Mouse (Mus musculus): ENCODE results near the gene Rhcg. TPM values are rescaled to one million over a fixed set of nuclear protein-coding genes. Genes with fewer than 3 reads are reported as not detected.
A peak's percentile ranks its signal among the peaks of the same experiment; 100 is the strongest.

Rhcg gene
- polyA plus RNA-seq, 1 experiment = 4.6 TPM

DNA sequence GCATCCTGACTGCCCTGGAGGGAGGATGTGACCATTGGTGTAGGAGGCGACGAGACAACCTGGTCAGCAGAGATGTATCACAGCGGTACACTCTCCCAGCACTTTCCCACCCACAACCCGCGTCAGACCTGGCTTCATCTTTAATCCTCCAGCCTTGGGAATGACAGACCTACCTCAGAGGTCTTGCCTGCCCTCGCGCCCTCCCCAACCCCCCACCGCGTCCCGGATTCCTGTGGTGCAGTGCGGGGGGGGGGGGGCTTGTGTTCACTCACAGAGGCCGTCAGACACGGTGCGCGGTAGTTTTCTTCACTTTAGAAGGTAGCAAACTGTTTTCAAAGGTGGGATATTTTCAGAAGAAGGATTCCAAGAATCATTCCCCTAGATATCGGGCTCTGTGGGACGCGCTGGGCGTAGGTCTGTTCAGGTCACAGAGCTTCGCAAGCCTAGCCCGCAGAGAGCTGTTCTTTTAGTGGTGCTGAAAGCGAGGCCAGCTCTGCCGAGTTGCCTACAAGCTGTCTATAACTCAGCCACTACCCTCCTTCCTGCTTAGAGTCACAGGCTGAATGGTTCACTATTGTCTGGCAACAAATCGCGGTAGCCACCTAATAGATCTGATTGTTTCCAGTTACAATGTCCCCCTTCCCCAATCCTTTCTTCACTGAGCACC, 62.0 kb downstream of the Rhcg start:
- no peak for DNase-seq (ENCODE audit: extremely low spot score in 1 of 2, low spot score in 1 of 2)

DNA sequence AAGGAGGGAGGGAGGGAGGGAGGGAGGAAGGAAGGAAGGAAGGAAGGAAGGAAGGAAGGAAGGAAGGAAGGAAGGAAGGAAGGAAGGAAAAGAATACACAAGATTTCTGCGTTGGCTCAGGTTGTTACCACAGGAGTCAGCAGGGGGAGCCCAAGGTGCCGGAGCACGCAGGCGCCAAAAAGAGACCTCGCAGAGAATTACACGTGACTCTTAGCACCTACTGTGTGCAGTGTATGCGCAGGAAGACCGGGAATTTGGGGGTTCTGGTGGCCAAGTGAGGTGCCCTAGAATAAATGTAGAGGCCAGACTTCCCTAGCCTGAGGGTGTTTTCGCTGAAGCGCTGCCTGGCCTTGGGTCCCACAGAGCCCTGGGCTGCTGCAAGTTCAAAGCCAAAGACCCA, 64.8 kb downstream of the Rhcg start:
- DNase-seq (ENCODE audit: extremely low spot score in 1 of 2, low spot score in 1 of 2) = peak in 1 of 2 experiments; percentile 66

GRCm38 (mm10) chr7:79548893-79549555, 68.4 kb downstream of the Rhcg start:
- no peak for DNase-seq (ENCODE audit: extremely low spot score in 1 of 2, low spot score in 1 of 2)

GRCm38 (mm10) chr7:79547092-79547491, 70.4 kb downstream of the Rhcg start:
- peak; percentile 90 to 99 for DNase-seq (ENCODE audit: extremely low spot score in 1 of 2, low spot score in 1 of 2)

- DNase-seq (ENCODE audit: extremely low spot score in 1 of 2, low spot score in 1 of 2) = no peak
Observed at GRCm38 (mm10) chr7:79545066-79545400, 72.4 kb downstream of the Rhcg start.

GRCm38 (mm10) chr7:79544281-79545065, 73.0 kb downstream of the Rhcg start:
- DNase-seq (ENCODE audit: extremely low spot score in 1 of 2, low spot score in 1 of 2) = no peak

Other genes with a start within 250 kb of the Rhcg start
- gene Rlbp1, start 230.6 kb downstream of the Rhcg start, polyA plus RNA-seq (2012; rRNA removed) = 31.3 and 42.4 TPM in 2 replicates
- 0.34 and 0.46 TPM in 2 replicates for gene Fanci, start 225.7 kb downstream of the Rhcg start, polyA plus RNA-seq (2012; rRNA removed)
- gene Polg, start 151.3 kb downstream of the Rhcg start, polyA plus RNA-seq (2012; rRNA removed) = 73.0 and 84.6 TPM in 2 replicates
- gene Ticrr, start 42.5 kb upstream of the Rhcg start, polyA plus RNA-seq (2012; rRNA removed) = 0.13 and 0.18 TPM in 2 replicates
- gene Kif7, start 98.1 kb upstream of the Rhcg start, polyA plus RNA-seq (2012; rRNA removed) = 3.2 and 3.8 TPM in 2 replicates
- 0.14 and 0.25 TPM in 2 replicates for gene Plin1, start 115.2 kb upstream of the Rhcg start, polyA plus RNA-seq (2012; rRNA removed)
- 19.1 and 19.2 TPM in 2 replicates for gene Pex11a, start 125.5 kb upstream of the Rhcg start, polyA plus RNA-seq (2012; rRNA removed)
- 0.10 and 0.34 TPM in 2 replicates for gene Wdr93, start 125.5 kb upstream of the Rhcg start, polyA plus RNA-seq (2012; rRNA removed)
- 0.16 and 0.19 TPM in 2 replicates for gene Mesp1, start 176.1 kb upstream of the Rhcg start, polyA plus RNA-seq (2012; rRNA removed)
- 0.78 and 0.88 TPM in 2 replicates for gene Mesp2, start 193.1 kb upstream of the Rhcg start, polyA plus RNA-seq (2012; rRNA removed)
- gene Anpep, start 243.4 kb upstream of the Rhcg start, polyA plus RNA-seq (2012; rRNA removed) = 5.4 and 5.9 TPM in 2 replicates

Measured in frontal cortex, adult 2 months (tissue).